Mouse (Mus musculus) liver, adult 2 months (tissue): ENCODE data around the gene Arv1.

Experiments used
- CTCF ChIP-seq: fragments of 200-500 bp; IDR thresholded peaks from 2 replicates; pipeline ENCODE4 v1.5.1; 2011; ENCODE audit warnings: low read depth, low read length, control low read depth
- POLR2A ChIP-seq: fragments of 200-500 bp; IDR thresholded peaks from 2 replicates; pipeline ENCODE4 v1.6.1; 2011; ENCODE audit warnings: low read length, control low read depth; ENCODE audit not compliant: insufficient read depth; ENCODE audit errors: extremely low read depth

- no peak for TF ChIP-seq CTCF
- no peak for TF ChIP-seq POLR2A
Measured at GRCm38 (mm10) chr8:124751191-124751590, 29.3 kb downstream of the Arv1 start.
